Mouse (Mus musculus): Measurements from ENCODE around the gene Arf4. TPM values are rescaled to one million over a fixed set of nuclear protein-coding genes. Genes with fewer than 3 reads are reported as not detected.
"Not testable (repeated sequence)": the region's sequence is repeated elsewhere in the genome, so short reads cannot be mapped to it uniquely, and the experiment has no call there.

Gene Arf4
- total RNA-seq, 2 experiments from 2014 or later, result 131 to 139 TPM

DNA sequence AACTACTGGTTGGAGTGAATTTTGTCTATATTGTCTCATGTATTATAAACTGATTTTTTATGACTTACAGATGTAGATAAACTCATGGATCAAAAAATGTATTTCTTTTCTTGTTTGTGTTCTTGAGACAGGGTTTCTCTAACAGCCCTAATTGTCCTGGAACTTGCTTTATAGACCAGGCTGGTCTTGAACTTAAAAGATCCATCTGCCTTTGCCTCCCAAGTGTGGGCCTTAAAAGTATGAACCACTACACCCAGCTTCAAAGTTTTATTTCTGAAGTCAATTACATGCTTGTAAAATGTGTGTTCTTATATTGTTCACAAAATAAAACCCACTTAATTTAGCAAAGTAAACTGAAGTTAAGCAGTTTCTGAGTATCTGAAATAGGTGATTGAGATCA, 20.3 kb downstream of the Arf4 start:
- no peak for DNase-seq (ENCODE audit: low spot score in 2 of 2)
- intact Hi-C loops (cut with DNase I), result no loop called here

DNA sequence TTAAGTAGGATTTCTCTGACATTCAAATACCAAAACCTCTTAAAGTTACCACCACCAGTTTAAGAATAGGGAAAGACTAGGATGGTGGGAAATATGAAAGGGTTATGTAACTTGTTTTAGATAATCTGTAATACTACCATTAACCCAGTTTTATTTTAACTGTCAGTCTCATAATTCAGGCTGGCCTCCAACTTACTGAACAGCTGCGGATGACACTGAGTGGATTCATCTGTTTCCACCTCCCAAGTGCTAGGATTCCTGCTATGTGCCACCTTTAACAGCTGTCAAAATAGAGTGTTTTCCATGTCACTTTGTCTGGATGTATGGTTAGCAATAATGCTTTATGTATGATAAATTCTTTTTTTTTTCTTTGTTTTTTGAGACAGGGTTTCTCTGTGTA, 22.4 kb downstream of the Arf4 start:
- DNase-seq (ENCODE audit: low spot score in 2 of 2), result no peak
- intact Hi-C loops (cut with DNase I), result loop anchor here (10.0 kb wide), 2 partner anchors 255 to 285 kb away; no protein-coding TSS in a partner anchor

DNA sequence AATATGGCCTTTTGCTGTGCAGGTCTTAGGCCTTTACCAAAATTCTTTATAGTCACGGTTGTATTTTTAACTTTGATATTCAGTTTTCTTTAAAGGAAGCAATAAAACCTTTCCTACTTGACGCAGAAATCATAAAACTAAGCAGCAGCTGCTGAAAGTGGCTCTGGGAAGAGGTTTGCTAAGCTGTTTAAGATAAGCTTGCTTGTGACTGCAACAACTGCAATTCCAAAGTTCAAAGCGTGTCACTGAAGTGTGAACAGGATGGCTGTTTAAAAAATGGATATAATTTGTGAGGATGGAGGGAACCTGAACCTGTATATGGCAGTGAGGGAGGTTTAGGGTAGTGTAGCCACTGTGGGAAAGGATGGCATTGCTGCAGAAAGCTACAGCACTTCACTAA, 24.1 kb downstream of the Arf4 start:
- intact Hi-C loops (cut with DNase I), result loop anchor here (10.0 kb wide), 2 partner anchors 253 to 283 kb away; no protein-coding TSS in a partner anchor
- no peak for DNase-seq (ENCODE audit: low spot score in 2 of 2)

DNA sequence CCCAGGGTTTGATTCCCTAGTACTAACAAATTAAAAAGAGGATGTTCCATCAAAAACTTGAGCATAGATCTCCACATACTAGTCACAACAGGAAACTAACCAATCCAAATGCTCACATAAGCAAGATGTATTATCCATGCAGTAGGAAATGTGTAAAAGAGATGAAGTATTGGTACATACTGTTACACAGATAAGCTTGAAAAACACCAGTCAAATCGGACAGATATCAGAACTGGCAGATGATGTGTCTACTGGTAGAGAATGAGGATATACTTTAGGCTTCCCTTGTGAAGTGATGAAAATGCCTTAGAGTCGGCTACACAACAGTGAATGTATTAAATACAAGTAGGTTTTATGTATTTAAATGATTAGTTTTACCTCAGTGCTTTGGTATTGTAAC, 24.6 kb downstream of the Arf4 start:
- no peak for DNase-seq (ENCODE audit: low spot score in 2 of 2)

DNA sequence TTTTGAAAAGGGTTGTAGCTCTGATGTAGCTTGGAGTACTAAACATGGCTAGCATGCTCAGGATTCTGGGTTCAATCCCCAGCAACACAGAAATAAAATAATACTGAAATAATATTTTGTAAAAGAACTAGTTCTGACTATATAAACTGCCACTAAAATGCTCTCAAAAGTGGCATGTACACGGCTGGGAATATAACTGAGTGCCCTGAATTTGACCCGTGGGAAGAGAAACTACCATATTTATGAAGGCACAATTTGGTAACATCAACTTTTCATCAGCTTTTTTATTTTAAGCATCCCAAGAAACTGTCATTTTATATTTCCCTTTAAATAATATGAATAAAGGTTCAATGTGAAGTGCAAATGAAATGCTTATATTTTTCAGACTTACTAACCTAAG, 26.0 kb downstream of the Arf4 start:
- intact Hi-C loops (cut with DNase I), result loop anchor here (10.0 kb wide), 2 partner anchors 251 to 281 kb away; no protein-coding TSS in a partner anchor
- DNase-seq (ENCODE audit: low spot score in 2 of 2), result no peak

More for the DNA sequence above, 24.6 kb downstream of the Arf4 start:
- intact Hi-C loops (cut with DNase I), result loop anchor here (10.0 kb wide), 2 partner anchors 252 to 282 kb away; no protein-coding TSS in a partner anchor

DNA sequence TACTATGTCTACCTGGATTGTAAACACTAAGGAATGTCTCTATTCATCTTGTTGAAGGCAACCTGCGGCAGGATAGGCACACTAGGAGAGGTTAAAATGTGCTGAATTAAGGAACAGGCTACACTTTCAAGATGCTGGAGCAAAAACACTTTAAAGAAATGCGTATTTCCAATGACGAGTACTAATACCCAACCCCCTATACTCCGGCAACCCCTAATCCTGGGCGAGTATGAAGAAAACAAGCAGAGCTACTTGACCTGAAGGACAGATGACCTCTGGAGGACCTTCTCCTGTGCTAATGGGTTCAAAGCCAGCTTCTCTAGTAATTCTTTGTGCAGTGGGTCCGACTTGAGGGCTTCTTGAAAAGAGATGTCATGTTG, 30.1 kb downstream of the Arf4 start:
- intact Hi-C loops (cut with DNase I), result loop anchor here (5.0 to 10.0 kb wide), 3 partner anchors 247 to 429 kb away; no protein-coding TSS in a partner anchor

DNA sequence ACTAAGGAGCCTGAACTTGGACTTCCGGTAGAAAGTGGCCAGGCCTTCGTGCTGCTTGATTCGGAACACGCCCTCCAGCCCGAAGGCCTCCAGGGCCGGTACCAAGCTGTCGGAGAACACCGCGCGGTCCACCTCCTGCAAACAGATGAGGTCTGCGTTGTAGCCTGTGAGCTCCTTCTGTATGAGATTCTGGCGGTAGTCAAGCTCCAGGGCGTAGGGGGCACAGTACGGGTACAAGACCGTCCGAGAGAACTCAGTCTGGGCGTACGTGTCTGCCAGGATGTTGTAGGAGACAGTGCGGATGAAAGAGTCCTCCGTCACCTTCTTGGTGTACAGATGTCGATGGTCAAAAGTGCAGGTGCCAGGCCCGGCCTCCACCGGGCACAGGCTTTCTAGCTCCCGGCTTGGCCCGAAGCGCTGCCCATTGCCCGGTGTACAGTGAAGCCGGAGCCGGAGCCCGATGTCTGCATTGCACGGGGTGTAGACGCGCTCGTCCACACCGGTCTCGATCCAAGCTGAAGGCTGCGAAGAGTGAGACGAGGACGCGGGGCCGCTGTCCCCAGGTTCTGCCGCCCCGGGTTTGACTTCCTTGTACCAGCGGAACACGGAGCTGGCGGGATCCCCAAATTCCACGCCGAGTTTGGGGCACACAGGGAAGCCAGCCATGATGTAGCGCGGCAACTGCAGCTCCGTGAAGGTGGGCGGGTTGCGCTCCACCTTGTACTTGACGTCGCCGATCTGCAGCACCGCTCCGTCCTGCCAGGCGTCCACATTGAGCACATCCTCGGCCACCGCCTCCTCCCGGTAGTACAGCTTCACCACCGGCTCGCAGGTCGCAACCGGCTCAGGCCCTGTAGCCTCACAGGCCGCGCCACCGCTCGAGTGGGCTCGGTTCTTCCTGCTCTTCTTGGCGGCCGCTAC, 30.8 kb downstream of the Arf4 start:
- intact Hi-C loops (cut with DNase I), result loop anchor here (5.0 to 10.0 kb wide), 3 partner anchors 246 to 429 kb away; no protein-coding TSS in a partner anchor
- peak; percentile 35 to 56 for DNase-seq (ENCODE audit: low spot score in 2 of 2)

More for the DNA sequence above, 30.1 kb downstream of the Arf4 start:
- no peak for DNase-seq (ENCODE audit: low spot score in 2 of 2)

DNA sequence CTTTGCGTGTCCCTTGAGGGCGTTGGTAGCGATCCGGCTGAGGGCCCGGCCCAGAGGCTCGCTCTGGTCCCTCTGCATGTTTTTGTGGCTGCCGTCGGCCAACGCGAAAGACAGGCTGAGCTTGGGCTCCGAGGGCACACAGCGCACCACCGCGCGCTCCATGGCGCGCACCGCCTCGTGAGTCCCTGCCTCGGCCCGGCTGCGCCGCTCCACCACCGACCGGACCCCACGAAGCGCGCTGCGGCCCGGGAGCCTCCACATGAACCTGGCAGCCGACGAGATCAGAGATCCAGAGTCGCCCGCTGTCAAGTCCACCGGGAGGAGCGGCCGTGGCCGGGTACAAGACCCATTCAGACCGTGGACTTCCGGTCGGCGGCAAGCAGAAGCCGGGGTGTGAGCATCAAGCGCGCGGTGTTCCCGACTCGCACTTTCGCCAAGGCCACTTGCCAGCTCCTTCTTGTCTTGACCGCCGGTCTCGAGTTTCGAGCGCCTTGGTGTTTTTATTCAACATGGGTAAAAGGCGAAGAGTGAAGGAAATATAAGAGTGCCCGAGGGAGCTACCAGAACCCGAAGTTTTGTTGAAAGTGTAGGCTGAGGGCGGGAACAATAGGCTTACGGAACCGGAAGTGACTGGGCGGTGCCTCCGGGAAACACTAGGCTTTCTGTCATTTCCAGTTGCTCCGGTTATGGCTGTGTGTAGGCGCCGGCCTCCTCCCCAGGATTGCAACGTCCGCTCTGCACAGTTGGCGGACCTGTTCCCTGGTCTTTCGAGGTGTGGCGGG, 31.6 kb downstream of the Arf4 start, which contains the start of gene Pde12:
Gene Pde12 (minus strand): TSS at position 592 of the 782 bp plus-strand sequence.
- peak; percentile 83 to 88 for DNase-seq (ENCODE audit: low spot score in 2 of 2)

DNA sequence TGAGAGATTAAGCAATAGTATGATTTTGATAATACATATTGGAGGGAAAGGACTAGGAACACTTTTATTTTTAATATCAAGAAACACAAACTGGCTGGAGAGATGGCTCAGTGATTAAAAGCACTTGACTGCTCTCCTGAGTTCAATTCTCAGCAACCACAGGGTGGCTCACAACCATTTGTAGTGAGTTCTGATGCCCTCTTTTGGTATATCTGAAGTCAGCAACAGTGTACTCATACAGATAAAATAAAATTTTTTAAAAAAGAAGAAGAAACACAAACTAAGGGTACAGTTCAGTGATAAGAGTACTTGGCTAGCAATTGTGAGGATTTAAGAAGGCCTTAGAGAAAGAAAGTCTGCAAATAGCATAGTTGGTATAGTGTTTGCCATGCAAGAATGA, 33.1 kb downstream of the Arf4 start:
- no peak for DNase-seq (ENCODE audit: low spot score in 2 of 2)
- intact Hi-C loops (cut with DNase I), result loop anchor here (10.0 kb wide), 1 partner anchor 354 kb away; no protein-coding TSS in a partner anchor

More for the DNA sequence above, 31.6 kb downstream of the Arf4 start, which contains the start of gene Pde12:
- intact Hi-C loops (cut with DNase I), result loop anchor here (5.0 to 10.0 kb wide), 4 partner anchors 245 to 428 kb away; no protein-coding TSS in a partner anchor

DNA sequence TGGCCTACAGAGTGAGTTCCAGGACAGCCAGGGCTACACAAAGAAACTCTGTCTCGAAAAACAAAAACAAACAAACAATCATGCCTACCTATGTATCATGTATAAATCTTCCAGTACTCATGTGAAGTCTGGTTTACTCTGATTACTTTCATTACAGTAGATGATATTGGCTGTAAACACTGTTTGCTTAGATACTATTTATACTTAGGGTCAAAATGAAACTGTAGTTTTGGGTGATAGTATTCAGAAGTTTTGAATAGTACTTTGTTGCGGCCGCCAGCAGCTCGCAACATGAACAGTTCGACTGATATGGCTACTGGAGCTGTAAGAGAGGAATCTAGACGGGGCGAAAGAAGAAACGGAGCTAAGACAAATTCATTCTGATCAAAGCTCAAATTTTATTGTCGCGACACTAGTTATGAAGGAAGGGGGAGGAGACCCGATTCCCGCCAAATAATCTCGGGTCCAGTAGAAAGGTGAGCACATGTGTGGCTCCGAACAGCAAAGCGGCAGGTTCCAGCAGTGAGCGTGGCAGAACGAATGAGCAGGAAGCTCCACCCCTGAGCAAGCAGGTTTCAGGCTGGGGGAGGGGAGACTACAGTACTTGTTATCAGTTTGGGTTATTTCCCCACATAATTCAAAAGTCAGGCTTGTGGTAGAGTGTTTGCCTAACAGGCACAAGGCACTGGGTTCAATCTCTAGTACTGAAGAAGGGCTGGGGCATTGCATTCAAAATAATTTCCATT, 34.2 kb downstream of the Arf4 start:
- intact Hi-C loops (cut with DNase I), result loop anchor here (10.0 kb wide), 1 partner anchor 353 kb away; no protein-coding TSS in a partner anchor
- DNase-seq (ENCODE audit: low spot score in 2 of 2), result not testable (repeated sequence)

DNA sequence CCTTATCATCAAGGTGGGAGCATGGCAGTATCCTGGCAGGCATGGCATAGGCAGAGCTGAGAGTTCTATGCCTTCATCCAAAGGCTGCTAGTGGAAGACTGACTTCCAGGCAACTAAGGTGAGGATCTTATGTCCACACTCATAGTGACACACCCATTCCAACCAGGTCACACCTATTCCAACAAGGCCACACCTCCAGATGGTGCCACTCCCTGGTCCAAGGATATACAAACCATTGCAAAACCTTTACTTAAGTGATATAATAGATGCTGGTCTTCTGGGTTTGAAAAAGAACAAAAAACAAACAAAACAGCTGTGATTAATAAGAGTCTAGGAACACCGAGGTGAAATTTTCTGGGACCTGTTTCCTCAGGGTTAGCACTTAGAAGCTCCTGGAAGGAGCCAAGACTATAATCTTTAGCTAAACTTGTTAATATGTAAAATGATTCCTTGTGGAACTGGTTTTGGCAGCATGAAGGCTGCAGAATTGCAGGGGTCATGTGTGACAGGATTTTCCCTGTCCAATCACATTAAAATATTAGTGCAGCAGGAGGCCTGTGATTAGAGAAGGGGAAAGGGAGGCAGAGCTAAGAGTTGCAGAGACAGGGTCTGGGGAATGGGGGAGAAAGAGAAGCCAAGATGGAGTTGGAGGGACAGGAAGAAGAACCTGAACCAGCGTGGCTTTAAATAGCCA, 36.7 kb downstream of the Arf4 start:
- intact Hi-C loops (cut with DNase I), result loop anchor here (10.0 kb wide), 1 partner anchor 350 kb away; no protein-coding TSS in a partner anchor
- not testable (repeated sequence) for DNase-seq (ENCODE audit: low spot score in 2 of 2)

DNA sequence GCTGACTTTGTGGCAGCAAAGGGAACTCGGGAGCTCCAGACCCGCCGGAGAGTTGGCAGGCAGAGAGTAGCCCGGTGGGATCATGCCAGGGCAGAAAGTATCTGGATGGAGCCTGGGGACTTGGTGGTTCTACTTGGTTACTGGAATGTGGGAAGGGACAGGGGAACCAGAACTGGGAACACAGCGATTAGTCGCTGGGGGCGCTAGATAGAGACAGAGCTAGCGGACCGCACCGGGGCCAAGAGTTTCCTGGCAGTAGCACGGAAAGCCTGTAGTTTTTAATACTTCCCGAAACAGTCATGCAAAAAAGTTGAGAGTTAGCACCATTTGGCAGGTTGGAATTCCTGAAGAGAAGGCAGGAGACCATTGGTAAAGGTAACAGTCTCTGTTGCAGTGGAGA, 37.5 kb downstream of the Arf4 start:
- intact Hi-C loops (cut with DNase I), result loop anchor here (10.0 kb wide), 1 partner anchor 349 kb away; no protein-coding TSS in a partner anchor
- no peak for DNase-seq (ENCODE audit: low spot score in 2 of 2)

DNA sequence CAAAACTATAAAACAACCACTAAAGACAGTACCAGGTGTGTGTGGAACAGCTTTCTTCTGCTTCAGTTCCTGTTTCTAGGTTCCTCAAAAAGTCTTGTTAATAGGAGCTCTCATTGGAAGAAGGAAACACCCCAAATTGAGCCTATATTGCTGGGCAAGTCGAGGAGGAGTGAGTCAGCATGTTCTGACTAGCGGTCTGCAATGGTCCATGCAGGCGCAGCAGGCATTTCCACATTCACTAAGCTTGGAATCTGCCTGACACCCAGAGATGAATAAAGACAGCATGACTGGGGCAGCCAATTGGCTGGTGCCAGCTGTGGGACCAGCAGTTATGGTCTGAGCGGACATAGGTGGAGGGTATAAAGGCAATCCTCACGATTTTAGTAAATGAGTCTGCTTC, 37.9 kb downstream of the Arf4 start:
- intact Hi-C loops (cut with DNase I), result loop anchor here (10.0 kb wide), 1 partner anchor 349 kb away; no protein-coding TSS in a partner anchor

DNA sequence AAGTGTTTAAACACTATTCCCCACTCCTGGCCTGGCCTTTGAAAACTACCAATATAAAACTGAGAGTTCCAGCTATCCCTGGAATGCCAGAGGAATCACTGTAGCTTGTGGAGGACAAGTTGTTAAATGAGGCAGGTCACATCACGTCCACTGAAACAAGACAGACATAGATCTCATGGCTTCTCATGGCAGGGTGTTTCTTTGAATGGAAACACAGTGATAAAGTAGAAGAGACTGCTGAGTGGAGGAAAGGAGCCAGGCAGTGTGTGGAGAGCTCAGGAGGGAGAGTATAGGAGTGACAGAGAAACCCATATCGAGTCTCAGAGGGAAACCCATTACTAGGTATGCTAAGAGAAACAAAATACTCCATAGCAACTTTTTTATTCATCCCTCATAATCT, 52.9 kb downstream of the Arf4 start:
- DNase-seq (ENCODE audit: low spot score in 2 of 2), result no peak
- intact Hi-C loops (cut with DNase I), result no loop called here

More for the DNA sequence above, 37.9 kb downstream of the Arf4 start:
- no peak for DNase-seq (ENCODE audit: low spot score in 2 of 2)

DNA sequence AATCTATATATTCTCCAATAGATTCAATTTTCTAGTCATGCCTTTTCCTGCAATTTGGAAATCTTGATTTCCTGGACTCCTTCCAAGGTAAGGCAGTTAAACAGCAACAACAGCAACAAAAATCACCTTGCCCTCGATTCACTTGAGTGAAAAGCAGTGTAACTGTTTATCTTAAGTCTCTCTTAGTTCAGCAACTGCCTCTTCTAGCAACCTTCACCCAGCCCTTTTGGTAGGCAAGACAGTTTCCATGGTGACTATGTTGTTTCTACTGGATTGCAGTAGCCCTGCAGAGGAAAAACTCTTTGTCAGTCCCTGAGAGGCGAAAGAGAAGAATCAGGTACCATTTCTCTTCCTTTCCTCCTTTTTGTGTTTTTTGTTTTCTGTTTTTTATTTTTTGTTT, 53.5 kb downstream of the Arf4 start:
- intact Hi-C loops (cut with DNase I), result no loop called here
- DNase-seq (ENCODE audit: low spot score in 2 of 2), result no peak

DNA sequence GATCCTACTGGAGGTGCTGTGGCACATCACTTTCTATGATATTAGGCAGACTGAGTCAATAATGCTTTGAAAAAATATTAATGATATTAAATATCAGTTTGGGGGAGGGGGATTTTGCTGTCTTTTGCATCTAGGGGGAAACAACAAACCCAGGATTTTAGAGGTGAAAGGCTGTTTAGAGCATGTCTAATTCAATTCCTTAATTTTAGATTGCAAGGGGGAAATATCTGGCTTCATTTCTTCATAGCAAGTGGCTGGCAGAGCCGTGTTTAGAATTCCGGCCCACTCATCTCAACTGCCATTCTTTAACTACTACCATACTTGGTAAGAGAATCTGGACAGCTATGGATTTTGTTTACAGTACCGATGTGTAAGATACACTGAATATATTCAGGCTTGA, 55.1 kb downstream of the Arf4 start, which contains the start of gene Dnah12:
Gene Dnah12 (plus strand): TSS at position 301 of the 400 bp plus-strand sequence.
- intact Hi-C loops (cut with DNase I), result no loop called here
- DNase-seq (ENCODE audit: low spot score in 2 of 2), result no peak

DNA sequence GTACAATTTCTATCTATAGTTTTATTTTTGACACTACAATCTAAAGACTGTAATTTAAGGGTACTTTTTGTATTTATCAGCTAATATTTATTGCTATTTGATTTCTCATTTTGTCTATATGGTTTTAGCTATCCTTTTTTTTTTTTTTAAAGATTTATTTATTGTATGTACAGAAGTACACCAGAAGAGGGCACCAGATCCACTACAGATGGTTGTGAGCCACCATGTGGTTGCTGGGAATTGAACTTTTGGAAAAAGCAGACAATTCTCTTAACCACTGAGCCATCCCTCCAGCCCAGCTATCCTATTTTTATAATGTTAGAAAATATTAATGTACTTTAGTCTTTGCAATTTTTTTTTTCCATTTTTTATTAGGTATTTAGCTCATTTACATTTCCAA, 60.0 kb downstream of the Arf4 start:
- intact Hi-C loops (cut with DNase I), result no loop called here
- DNase-seq (ENCODE audit: low spot score in 2 of 2), result peak in 1 of 2 experiments; percentile 6

DNA sequence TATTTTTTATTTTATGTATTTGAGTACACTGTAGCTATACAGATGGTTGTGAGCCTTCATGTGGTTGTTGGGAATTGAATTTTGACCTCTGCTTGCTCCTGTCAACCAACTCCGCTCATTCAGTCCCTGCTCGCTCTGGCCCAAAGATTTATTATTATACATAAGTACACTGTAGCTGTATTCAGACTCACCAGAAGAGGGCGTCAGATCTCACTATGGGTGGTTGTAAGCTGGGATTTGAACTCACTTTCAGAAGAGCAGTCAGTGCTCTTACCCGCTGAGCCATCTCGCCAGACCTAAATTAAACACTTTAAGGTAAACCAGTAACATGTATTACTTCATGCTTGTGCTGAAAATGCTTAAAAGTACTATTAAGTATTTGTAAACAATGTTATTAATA, 67.4 kb downstream of the Arf4 start:
- DNase-seq (ENCODE audit: low spot score in 2 of 2); intact Hi-C loops (cut with DNase I): not testable (repeated sequence)

All from left cerebral cortex, postnatal 14 days (tissue).